Mouse (Mus musculus): Measurements from ENCODE around the gene Cbx4. TPM values are rescaled to one million over a fixed set of nuclear protein-coding genes. Genes with fewer than 3 reads are reported as not detected.
A peak's percentile ranks its signal among the peaks of the same experiment; 100 is the strongest.

The Cbx4 gene
- polyA plus RNA-seq, 1 experiment = 0.46 TPM

- TF ChIP-seq POLR2A (IDR thresholded peaks at IDR 0.05; ENCODE audit: insufficient read depth, low read length) (no peak), EP300 (IDR thresholded peaks at IDR 0.05; ENCODE audit: insufficient read depth, low read depth, low read length) (no peak), CTCF (IDR thresholded peaks at IDR 0.05; ENCODE audit: low read depth, low read length) (no peak)
- Histone ChIP-seq H3K4me1 (ENCODE audit: control insufficient read depth, insufficient read depth, low read length) (no peaks in the 10 kb centered on the region), H3K9ac (ENCODE audit: low read depth, poor library complexity, severe bottlenecking) (no peak overlapping the region), H3K36me3 (ENCODE audit: control insufficient read depth, insufficient read depth, low read length, poor library complexity, severe bottlenecking) (no peaks in the 10 kb centered on the region), H3K27ac (ENCODE audit: insufficient read depth, low read length) (no peak overlapping the region), H3K9me3 (replicated peaks; ENCODE audit: control insufficient read depth, insufficient read depth, low read length, poor library complexity, severe bottlenecking) (no peaks in the 10 kb centered on the region), H3K27me3 (ENCODE audit: control insufficient read depth, insufficient read depth, low read length, poor library complexity, severe bottlenecking) (peaks cover 49% of the 10 kb centered on the region), H3K4me3 (ENCODE audit: low read depth, low read length) (0 out of 2 replicates have a peak overlapping the region, but pooled peaks have one; percentile 19)
These were observed 3.1 kb downstream of the Cbx4 start for GRCm38 (mm10) chr11:119082638-119083599.

- Histone ChIP-seq H3K4me1 (ENCODE audit: control insufficient read depth, insufficient read depth, low read length) (no peaks in the 10 kb centered on the region), H3K36me3 (ENCODE audit: control insufficient read depth, insufficient read depth, low read length, poor library complexity, severe bottlenecking) (no peaks in the 10 kb centered on the region), H3K27ac (ENCODE audit: insufficient read depth, low read length) (no peak overlapping the region), H3K27me3 (ENCODE audit: control insufficient read depth, insufficient read depth, low read length, poor library complexity, severe bottlenecking) (peaks cover 43% of the 10 kb centered on the region), H3K4me3 (ENCODE audit: low read depth, low read length) (0 out of 2 replicates have a peak overlapping the region, but pooled peaks have one; percentile 11), H3K9ac (ENCODE audit: low read depth, poor library complexity, severe bottlenecking) (no peak overlapping the region), H3K9me3 (replicated peaks; ENCODE audit: control insufficient read depth, insufficient read depth, low read length, poor library complexity, severe bottlenecking) (no peaks in the 10 kb centered on the region)
- TF ChIP-seq CTCF (IDR thresholded peaks at IDR 0.05; ENCODE audit: low read depth, low read length) (peak; percentile 61), EP300 (IDR thresholded peaks at IDR 0.05; ENCODE audit: insufficient read depth, low read depth, low read length) (no peak)
These were observed 4.0 kb downstream of the Cbx4 start for GRCm38 (mm10) chr11:119081839-119082637.

GRCm38 (mm10) chr11:119081148-119081838 lies 4.7 kb downstream of the Cbx4 start:
- no peak overlapping the region for H3K9ac ChIP-seq (ENCODE audit: low read depth, poor library complexity, severe bottlenecking)
- H3K27me3 ChIP-seq (ENCODE audit: control insufficient read depth, insufficient read depth, low read length, poor library complexity, severe bottlenecking) = peaks cover 40% of the 10 kb centered on the region
- no peaks in the 10 kb centered on the region for H3K9me3 ChIP-seq (replicated peaks; ENCODE audit: control insufficient read depth, insufficient read depth, low read length, poor library complexity, severe bottlenecking)
- H3K4me3 ChIP-seq (ENCODE audit: low read depth, low read length) = peak overlapping the region; percentile 11; the same call in 1 of the 2 replicates
- TF ChIP-seq POLR2A (IDR thresholded peaks at IDR 0.05; ENCODE audit: insufficient read depth, low read length) (no peak), EP300 (IDR thresholded peaks at IDR 0.05; ENCODE audit: insufficient read depth, low read depth, low read length) (no peak), CTCF (IDR thresholded peaks at IDR 0.05; ENCODE audit: low read depth, low read length) (no peak)
- H3K4me1 ChIP-seq (ENCODE audit: control insufficient read depth, insufficient read depth, low read length) = no peaks in the 10 kb centered on the region
- no peak overlapping the region for H3K27ac ChIP-seq (ENCODE audit: insufficient read depth, low read length)
- no peaks in the 10 kb centered on the region for H3K36me3 ChIP-seq (ENCODE audit: control insufficient read depth, insufficient read depth, low read length, poor library complexity, severe bottlenecking)

- Histone ChIP-seq H3K27me3 (ENCODE audit: control insufficient read depth, insufficient read depth, low read length, poor library complexity, severe bottlenecking) (peaks cover 36% of the 10 kb centered on the region), H3K4me1 (ENCODE audit: control insufficient read depth, insufficient read depth, low read length) (no peaks in the 10 kb centered on the region), H3K9ac (ENCODE audit: low read depth, poor library complexity, severe bottlenecking) (no peak overlapping the region)
These were observed 5.4 kb downstream of the Cbx4 start for GRCm38 (mm10) chr11:119080461-119081147.

GRCm38 (mm10) chr11:119079445-119079837 lies 6.6 kb downstream of the Cbx4 start:
- H3K9ac ChIP-seq (ENCODE audit: low read depth, poor library complexity, severe bottlenecking) = no peak overlapping the region
- peaks cover 30% of the 10 kb centered on the region for H3K27me3 ChIP-seq (ENCODE audit: control insufficient read depth, insufficient read depth, low read length, poor library complexity, severe bottlenecking)
- H3K4me3 ChIP-seq (ENCODE audit: low read depth, low read length) = no peak overlapping the region
- TF ChIP-seq EP300 (IDR thresholded peaks at IDR 0.05; ENCODE audit: insufficient read depth, low read depth, low read length) = no peak
- TF ChIP-seq POLR2A (IDR thresholded peaks at IDR 0.05; ENCODE audit: insufficient read depth, low read length) = no peak
- TF ChIP-seq CTCF (IDR thresholded peaks at IDR 0.05; ENCODE audit: low read depth, low read length) = no peak
- H3K27ac ChIP-seq (ENCODE audit: insufficient read depth, low read length) = no peak overlapping the region
- no peaks in the 10 kb centered on the region for H3K9me3 ChIP-seq (replicated peaks; ENCODE audit: control insufficient read depth, insufficient read depth, low read length, poor library complexity, severe bottlenecking)
- no peaks in the 10 kb centered on the region for H3K4me1 ChIP-seq (ENCODE audit: control insufficient read depth, insufficient read depth, low read length)
- H3K36me3 ChIP-seq (ENCODE audit: control insufficient read depth, insufficient read depth, low read length, poor library complexity, severe bottlenecking) = no peaks in the 10 kb centered on the region

More at GRCm38 (mm10) chr11:119080461-119081147, 5.4 kb downstream of the Cbx4 start:
- no peak for TF ChIP-seq POLR2A (IDR thresholded peaks at IDR 0.05; ENCODE audit: insufficient read depth, low read length)
- TF ChIP-seq CTCF (IDR thresholded peaks at IDR 0.05; ENCODE audit: low read depth, low read length) = no peak
- TF ChIP-seq EP300 (IDR thresholded peaks at IDR 0.05; ENCODE audit: insufficient read depth, low read depth, low read length) = no peak
- no peaks in the 10 kb centered on the region for H3K36me3 ChIP-seq (ENCODE audit: control insufficient read depth, insufficient read depth, low read length, poor library complexity, severe bottlenecking)
- H3K9me3 ChIP-seq (replicated peaks; ENCODE audit: control insufficient read depth, insufficient read depth, low read length, poor library complexity, severe bottlenecking) = no peaks in the 10 kb centered on the region
- H3K4me3 ChIP-seq (ENCODE audit: low read depth, low read length) = peak overlapping the region; percentile 11; the same call in 1 of the 2 replicates
- no peak overlapping the region for H3K27ac ChIP-seq (ENCODE audit: insufficient read depth, low read length)

Measured in ES-Bruce4 (cell line).